Mouse (Mus musculus): ENCODE data around the gene Spo11.

GRCm38 (mm10) chr2:172937326-172938190, 39.9 kb upstream of the Spo11 start:
- TF ChIP-seq POLR2A (IDR thresholded peaks at IDR 0.05; ENCODE audit: extremely low read depth, insufficient read depth, low read length) = no peak
- TF ChIP-seq CTCF (IDR thresholded peaks at IDR 0.05; ENCODE audit: low read depth, low read length) = no peak
